Mouse (Mus musculus) Patski (cell line): ENCODE results near the gene Zfp773. TPM values are rescaled to one million over a fixed set of nuclear protein-coding genes. Genes with fewer than 3 reads are reported as not detected.

ENCODE experiments used
- ATAC-seq: fragments of 100-300 bp; one replicate; pipeline ENCODE4 v1.8.0; 2021
- CTCF ChIA-PET: fragments of 350-600 bp; sonication (Branson Sonifier 250); formaldehyde crosslinking; loops from one replicate; lab custom pipeline; 2022; ENCODE audit warnings: inconsistent platforms; lab: Charles Lee
- POLR2A ChIA-PET: fragments of 350-600 bp; sonication (Branson Sonifier 250); formaldehyde crosslinking; loops from one replicate; lab custom pipeline; 2022; ENCODE audit warnings: antibody characterized with exemption, inconsistent platforms; lab: Charles Lee
- DNase-seq: peaks from one replicate; pipeline ENCODE4 v3.0.0-alpha.2; 2011; ENCODE audit warnings: low read depth, low spot score
- H3K27me3 ChIP-seq: fragments of 371-371 bp; one replicate; pipeline ENCODE4 v1.5.1; 2021
- CTCF ChIP-seq: fragments of 100-300 bp; IDR thresholded peaks from one replicate; pipeline ENCODE4 v1.5.1; 2021
- in situ Hi-C: fragments of 300-500 bp; cut with MboI; formaldehyde crosslinking; loops from 3 replicates; pipeline ENCODE4 v1.11.1; 2018; ENCODE audit warnings: low pct_unique_long_range_greater_than_20kb, mixed read lengths
- polyA plus RNA-seq: library from polyadenylated mRNA; unstranded; gene quantifications from one replicate; pipeline ENCODE4 v1.2.3, GENCODE M21; 2021

Zfp773 gene
- polyA plus RNA-seq, 1 experiment from 2014 or later, result 0.55 TPM

- ChIA-PET POLR2A (no interaction called here), CTCF (interaction anchor here (0.9 kb wide), 1 partner anchor 70 kb away, joined by 3 read pairs; no protein-coding TSS in a partner anchor)
- no peak for TF ChIP-seq CTCF
- ATAC-seq (no peak), DNase-seq (no peak)
- in situ Hi-C loops, result no loop called here
- H3K27me3 ChIP-seq, result no peaks in the 10 kb centered on the region
Observed at GRCm38 (mm10) chr7:7118441-7118840, 18.1 kb downstream of the Zfp773 start.

GRCm38 (mm10) chr7:7108501-7108900 lies 28.1 kb downstream of the Zfp773 start:
- no peaks in the 10 kb centered on the region for H3K27me3 ChIP-seq
- ChIA-PET POLR2A (no interaction called here), CTCF (no interaction called here)
- ATAC-seq (no peak), DNase-seq (no peak)
- in situ Hi-C loops, result no loop called here
- TF ChIP-seq CTCF, result no peak

Other genes starting within 250 kb of the Zfp773 start
- not detected for gene Aurkc, start 141.5 kb downstream of the Zfp773 start, polyA plus RNA-seq
- 11.2 TPM for gene Zfp954, start 15.3 kb downstream of the Zfp773 start, polyA plus RNA-seq
- 2.1 TPM for gene Zfp418, start 34.6 kb upstream of the Zfp773 start, polyA plus RNA-seq
- 3.5 TPM for gene Zfp772, start 73.2 kb upstream of the Zfp773 start, polyA plus RNA-seq
- gene Vmn2r29, start 110.6 kb upstream of the Zfp773 start, polyA plus RNA-seq, result not detected
- 0.08 TPM for gene Gm45844, start 141.5 kb upstream of the Zfp773 start, polyA plus RNA-seq
- gene Clcn4, start 164.1 kb upstream of the Zfp773 start, polyA plus RNA-seq, result 10.7 TPM
- not detected for gene Vmn2r30, start 200.9 kb upstream of the Zfp773 start, polyA plus RNA-seq
- not detected for gene Gm45783, start 237.8 kb upstream of the Zfp773 start, polyA plus RNA-seq